Mouse (Mus musculus) urinary bladder, adult 18-20 months (tissue): ENCODE results near the gene Susd2.

Source experiments
- DNase-seq, 2 experiments: peaks; one replicate each; pipeline ENCODE4 v3.0.0; 2022; ENCODE audit warnings: low spot score in 2 of 2, mixed read lengths in 2 of 2

Gene Susd2

DNA sequence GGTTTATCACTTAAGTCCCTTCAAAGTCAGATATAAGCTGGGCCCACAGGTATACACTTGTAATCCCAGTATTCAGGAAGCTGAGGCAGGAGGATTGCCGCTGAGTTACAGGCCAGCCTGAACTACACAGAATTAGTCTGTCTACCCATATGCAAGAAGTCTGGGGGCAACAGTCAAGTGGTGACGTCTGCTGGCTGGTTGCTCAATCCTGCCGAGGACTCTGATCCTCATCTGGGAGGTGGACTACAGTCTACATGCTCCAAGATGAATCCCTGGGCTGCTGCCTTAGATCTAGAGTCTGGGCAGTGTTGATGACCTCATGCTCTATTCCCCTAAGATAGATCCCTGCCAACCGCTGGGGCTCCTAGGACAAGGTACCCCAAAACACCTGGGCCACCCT, 10.2 kb upstream of the Susd2 start:
- DNase-seq, result no peak

GRCm38 (mm10) chr10:75651381-75652068, 7.7 kb upstream of the Susd2 start:
- DNase-seq, result no peak

DNA sequence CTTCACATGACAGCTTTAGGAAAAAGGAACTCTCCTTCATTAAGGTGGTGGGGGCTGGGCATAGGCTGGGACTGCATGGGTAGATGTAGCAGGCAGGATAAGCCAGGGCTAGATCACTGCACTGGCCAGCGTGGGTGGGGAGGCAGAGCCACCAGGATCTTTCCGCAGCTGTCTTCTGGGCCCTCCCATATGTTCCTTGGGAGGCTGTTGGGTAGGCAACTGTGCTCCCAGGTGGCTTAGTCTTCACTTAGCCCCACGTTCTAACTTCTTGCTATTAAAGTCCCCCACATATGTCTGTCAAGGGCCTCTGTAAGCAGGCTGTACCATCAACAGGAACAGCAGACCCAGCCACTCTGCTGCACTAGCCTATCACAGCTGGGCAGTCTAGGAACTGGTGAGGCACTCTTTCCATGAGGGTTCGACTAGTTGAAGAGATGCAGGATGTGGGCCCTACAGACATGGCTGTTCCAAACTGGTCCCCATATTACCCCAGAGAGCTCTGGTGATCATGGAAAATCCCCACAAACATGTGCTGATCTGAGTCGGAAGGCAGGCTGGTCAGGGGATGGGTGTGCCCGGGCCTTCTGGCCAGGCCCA, 6.6 kb upstream of the Susd2 start:
- no peak for DNase-seq

DNA sequence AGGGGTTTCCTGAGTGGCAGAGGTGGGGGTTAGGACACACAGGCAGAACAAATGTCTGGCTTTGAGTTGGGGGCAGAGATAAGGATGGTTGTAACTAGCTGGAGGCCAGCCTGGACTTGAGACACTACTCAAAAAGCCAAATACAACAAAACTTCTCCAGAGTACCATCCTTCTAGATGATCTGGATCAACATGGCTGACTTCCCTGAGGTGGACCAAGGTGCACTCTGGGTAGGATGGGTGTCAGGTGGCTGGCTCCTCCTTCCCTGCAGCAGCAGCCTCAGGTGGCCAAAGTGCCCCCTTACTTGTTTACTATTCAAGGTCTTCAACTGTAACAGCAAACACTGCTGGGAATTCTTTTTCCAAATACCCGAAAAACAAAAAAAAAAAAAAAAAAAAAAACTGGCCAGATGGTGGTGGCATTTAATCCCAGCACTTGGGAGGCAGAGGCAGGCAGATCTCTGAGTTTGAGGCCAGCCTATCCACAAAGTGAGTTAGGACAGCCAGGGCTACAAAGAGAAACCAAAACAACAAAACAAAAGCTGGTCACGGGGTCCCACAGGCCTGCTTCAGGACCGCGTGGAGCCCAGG, 5.7 kb upstream of the Susd2 start:
- DNase-seq, result no peak

- no peak for DNase-seq
These were observed 5.2 kb upstream of the Susd2 start for GRCm38 (mm10) chr10:75649001-75649400.

GRCm38 (mm10) chr10:75648091-75648490, 4.3 kb upstream of the Susd2 start:
- DNase-seq, result no peak

DNA sequence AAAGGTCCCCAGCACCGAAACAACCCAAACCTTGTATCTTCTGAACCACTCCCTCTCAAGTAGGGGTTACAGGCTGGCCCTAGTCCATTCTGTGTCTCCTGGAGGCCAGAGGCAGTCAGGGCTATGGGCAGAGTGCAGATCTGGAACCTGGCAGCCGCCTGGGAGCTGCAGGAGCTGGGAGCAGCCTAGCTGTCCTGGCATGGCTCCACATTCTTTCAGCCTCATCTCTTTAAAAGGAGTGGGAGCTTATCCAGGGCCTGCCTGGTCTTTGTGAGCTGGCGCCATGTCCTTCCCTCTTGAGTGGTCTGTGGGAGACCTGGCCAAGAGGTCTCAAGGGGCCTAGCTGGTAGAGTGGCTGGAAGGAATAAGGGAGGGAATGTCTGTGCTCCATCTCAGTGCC, 3.6 kb upstream of the Susd2 start:
- DNase-seq, result peak in 1 of 2 experiments; percentile 27

DNA sequence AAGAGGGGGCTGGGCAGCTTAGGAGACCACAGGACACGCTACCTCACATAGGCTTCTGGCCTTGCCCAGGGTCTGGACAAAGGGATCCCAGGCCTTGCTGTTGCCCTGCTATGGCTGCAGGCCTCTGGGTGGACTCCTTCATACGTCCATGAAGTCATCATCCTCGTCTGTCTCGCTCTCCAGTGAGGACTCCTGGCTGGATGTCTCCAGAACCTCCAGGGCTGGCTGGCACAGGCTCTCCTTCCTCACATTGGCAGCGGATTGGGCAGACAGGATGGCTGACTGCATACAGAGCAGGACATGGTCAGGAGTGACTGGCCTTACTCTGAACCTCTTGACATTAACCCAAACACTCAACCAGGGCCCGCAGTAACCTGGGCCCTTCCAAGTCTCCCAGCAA, 2.6 kb upstream of the Susd2 start:
- DNase-seq, result no peak

DNA sequence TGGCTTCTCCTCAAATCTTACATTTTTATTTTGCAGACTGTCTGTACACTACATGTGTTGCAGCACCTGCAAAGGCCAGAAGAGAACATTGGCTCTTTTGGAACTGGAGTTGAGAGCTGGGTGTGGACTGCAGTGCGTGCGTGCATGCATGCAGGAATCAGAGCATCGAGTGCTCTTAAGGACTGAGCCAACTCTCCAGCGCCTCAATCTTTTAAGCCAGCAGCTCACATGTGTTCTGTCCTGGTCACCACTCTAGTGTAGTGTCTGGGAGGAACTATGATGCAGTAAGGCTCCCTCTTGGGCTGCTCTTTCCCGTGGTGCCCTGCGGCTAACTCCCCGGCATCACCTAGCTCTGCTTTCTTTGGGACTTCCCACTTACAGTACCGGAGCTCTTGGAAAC, 1.8 kb upstream of the Susd2 start:
- DNase-seq, result no peak

GRCm38 (mm10) chr10:75642891-75643290, 917 bp downstream of the Susd2 start:
- DNase-seq, result no peak

DNA sequence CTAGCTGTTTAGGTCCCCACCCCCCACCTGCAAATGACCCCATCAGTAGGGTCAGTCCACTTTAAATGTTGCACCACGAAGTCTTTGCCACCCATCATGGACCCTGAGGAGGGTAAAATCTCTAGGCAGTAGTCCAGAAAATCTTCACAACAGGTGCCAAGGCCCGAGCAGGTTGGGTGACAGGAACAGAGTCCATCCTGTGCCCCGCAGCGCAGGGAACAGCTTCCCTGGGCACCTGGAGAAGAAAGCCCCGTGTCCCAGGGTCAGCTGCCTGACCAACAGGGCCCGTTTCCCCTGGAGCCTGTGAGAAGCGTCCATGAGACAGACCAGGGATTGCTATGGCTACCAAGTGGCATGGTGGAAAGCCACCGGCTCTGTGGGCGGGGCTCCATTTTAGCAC, 1.4 kb downstream of the Susd2 start:
- no peak for DNase-seq

DNA sequence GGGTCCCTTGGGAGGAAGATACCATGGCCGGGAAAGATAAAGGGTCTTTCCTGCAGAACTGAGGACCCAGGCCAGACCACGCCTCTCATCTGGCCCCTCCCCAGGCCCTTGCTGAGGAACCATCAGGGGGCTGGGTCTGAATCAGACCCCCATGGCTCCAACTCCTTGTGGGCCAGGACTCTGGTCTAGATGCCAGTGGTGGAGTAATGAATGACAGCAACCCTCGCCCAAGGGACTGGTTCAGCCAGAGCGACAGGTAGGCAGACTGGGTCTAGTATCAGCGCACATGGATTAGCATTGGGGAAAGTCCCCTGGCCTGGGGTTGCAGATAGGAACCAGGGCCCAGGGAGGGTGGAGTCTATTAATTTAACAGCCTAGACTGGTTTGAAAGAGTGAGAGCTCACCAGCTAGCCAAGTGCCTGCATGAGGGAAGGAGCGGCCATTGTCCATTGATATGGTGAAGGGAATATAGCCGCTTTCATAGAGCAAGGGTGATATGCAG, 2.0 kb downstream of the Susd2 start:
- DNase-seq, result no peak

GRCm38 (mm10) chr10:75637711-75638110, 6.1 kb downstream of the Susd2 start:
- DNase-seq, result no peak

- DNase-seq, result no peak
These were observed 7.6 kb downstream of the Susd2 start for GRCm38 (mm10) chr10:75636084-75636786.

- DNase-seq, result peak; percentile 76 to 86
These were observed 8.1 kb downstream of the Susd2 start for GRCm38 (mm10) chr10:75635693-75636055.

DNA sequence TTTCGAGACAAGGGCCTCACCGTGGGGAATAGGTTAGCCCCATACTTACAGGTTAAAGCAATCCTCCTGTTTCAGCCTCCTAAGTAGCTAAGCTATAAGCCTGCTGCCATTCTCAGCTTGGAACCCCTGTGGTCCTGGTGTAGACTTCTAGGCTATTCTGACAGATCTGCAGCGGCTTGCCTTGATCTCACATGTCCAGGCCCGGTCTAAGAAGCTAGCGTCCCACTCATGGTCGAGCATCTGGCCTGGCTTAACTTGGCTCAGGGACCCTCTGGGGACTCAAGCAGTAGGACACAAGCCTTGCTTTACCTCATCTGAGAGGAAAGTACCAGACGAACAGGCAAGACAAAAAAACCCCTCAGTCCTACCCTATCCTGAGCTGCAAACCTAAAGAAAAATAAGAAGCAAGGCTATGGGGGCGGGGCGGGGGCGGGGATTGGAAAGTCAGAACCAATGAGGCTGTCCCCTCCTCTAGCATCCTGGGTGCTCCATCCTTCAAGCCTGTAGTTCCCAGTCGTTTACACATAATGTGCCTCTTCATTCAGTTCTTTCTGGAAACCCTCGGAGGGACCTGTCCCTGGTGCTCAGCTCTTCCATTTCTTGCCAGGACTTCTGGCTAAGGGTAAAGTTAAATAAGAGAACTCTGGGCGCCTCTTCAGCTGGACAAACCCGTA, 8.7 kb downstream of the Susd2 start:
- DNase-seq, result no peak

DNA sequence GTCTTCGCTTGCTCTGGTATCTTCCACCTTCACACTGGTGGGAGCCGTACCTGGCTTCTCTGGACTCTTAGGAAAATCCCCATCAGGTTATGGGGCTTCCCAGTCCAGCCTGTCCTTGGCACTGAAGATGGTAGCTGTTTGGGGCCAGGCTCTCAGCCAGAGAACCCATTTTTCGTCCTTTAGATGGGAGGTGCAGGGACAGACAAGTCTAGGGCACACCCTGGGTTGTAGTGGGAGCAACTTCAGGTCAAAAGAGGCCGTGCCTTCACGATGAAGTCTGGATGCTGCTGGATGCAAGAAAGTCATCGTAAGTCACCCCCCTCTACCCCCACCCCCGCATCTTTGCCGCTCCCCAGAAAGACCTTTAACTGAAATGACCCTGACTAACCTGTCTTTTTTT, 9.2 kb downstream of the Susd2 start:
- no peak for DNase-seq

- no peak for DNase-seq
These were observed 10.2 kb downstream of the Susd2 start for GRCm38 (mm10) chr10:75633576-75634139.

DNA sequence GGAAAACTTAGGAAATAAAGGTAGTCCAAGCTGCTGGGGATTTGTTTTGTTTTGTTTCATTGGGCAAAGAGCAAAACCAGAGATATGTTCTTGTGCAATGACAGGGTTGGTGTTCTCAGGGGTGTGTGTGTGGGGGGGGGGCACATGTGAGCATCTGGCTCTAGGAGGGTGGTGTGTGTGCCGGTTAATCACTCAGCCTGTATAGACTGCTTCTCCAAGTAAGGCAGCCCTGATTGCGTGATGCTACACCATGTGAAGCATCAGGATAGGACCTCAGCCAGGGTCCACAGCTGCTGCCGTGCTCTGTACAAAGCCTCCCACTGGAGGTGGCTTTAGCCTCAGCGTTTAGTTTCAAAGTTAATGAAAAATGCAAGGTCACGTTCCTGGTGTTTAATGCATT, 10.8 kb downstream of the Susd2 start:
- DNase-seq, result no peak

- DNase-seq, result no peak
These were observed 11.2 kb downstream of the Susd2 start for GRCm38 (mm10) chr10:75632633-75633032.

DNA sequence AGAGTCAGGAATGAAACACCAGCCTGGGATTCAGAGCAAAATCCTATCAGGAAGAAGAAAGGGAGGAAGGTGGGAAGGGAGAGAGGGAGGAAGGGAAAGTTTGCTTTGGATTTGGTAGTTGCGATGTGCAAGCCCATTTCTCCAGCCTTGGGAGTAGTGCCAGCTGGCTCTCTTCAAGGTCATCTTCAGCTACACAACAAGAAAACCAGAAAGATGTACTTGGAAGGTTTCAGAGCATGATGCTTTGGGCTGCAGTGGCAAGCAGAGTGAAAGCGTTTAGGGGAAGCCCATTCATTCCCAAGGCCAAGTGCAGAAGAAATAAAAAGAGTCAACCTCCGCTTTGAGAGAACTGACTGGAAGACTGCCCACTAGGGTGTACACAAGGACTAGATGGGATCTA, 16.3 kb downstream of the Susd2 start:
- DNase-seq, result no peak

DNA sequence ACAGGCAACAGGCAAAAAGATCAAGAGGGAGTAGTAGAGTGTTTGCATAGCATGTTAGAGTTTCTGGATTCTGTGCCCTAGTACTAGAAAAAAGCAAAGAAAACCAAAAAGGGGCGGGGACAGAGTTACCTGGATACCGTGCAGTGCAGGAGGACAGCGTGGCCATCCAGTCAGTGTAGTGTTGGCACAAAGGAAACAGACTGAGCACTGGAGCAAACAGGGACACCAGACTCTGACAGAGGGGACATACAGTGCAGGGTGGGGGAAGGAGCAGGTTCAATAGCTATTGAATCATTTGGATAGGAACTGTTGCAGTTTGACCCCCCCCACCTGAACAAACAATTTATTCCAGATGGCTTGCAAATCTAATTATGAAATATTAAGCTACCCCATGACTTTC, 16.8 kb downstream of the Susd2 start:
- DNase-seq, result no peak
